Mouse (Mus musculus) myocyte (in vitro differentiated cells): ENCODE measurements around the gene P4htm.

Experiments
- MAX ChIP-seq: IDR thresholded peaks from one replicate; pipeline ENCODE4 v1.6.1; 2011; ENCODE audit warnings: low read depth, mild to moderate bottlenecking, control low read depth
- MYOD1 ChIP-seq, 3 experiments: IDR thresholded peaks; one replicate each; pipeline ENCODE4 v1.6.1; 2011; ENCODE audit warnings: control low read depth in 2 of 3, low read depth in 2 of 3, mild to moderate bottlenecking in 2 of 3, moderate library complexity in 1 of 3; ENCODE audit not compliant: insufficient read length in 2 of 3, control insufficient read depth in 1 of 3
- POLR2A ChIP-seq: IDR thresholded peaks from one replicate; pipeline ENCODE4 v1.6.1; 2011; ENCODE audit warnings: low read depth, mild to moderate bottlenecking, control low read depth, moderate library complexity; ENCODE audit not compliant: insufficient read length
- POLR2AphosphoS2 ChIP-seq: IDR thresholded peaks from one replicate; pipeline ENCODE4 v1.6.1; 2011; ENCODE audit warnings: low read depth, control low read depth; ENCODE audit not compliant: insufficient read length
- REST ChIP-seq: IDR thresholded peaks from one replicate; pipeline ENCODE4 v1.6.1; 2011; ENCODE audit warnings: mild to moderate bottlenecking, control low read depth, moderate library complexity; ENCODE audit not compliant: insufficient read depth, insufficient read length
- SRF ChIP-seq: IDR thresholded peaks from one replicate; pipeline ENCODE4 v1.6.1; 2011; ENCODE audit warnings: low read depth; ENCODE audit not compliant: control insufficient read depth, insufficient read length
- TCF3 ChIP-seq: IDR thresholded peaks from one replicate; pipeline ENCODE4 v1.6.1; 2011; ENCODE audit warnings: low read depth, control low read depth; ENCODE audit not compliant: insufficient read length
- USF1 ChIP-seq: IDR thresholded peaks from one replicate; pipeline ENCODE4 v1.6.1; 2011; ENCODE audit warnings: low read depth, mild to moderate bottlenecking, control low read depth, moderate library complexity

DNA sequence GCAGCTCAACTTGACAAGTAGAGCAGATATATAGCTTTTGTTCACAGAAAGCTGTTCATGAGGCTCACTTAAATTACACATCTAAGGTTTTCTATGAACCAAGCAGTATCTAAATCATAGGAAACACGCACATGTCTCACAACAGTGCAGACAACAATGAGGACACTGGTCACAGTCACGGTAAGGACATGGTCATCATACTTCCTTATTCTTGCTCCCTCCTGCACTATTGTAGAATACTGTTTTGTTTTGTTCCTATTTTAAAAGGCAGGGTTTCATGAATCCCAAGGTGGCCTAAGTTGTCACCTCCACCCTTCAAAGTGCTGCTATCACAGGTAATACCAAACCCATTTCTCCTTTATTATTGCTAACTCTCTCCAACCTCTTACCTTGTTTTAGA, 42.4 kb upstream of the P4htm start:
- TF ChIP-seq POLR2AphosphoS2 (no peak), POLR2A (no peak), USF1 (no peak), TCF3 (no peak), MAX (no peak), SRF (no peak), REST (no peak), MYOD1 (IDR thresholded peaks at IDR 0.05; ENCODE audit: control insufficient read depth in 1 of 3, insufficient read length in 2 of 3, low read depth in 2 of 3) (no peak)
